Mouse (Mus musculus) intestine, postnatal 0 days (tissue): Measurements from ENCODE around the gene Aurkb. TPM values are rescaled to one million over a fixed set of nuclear protein-coding genes. Genes with fewer than 3 reads are reported as not detected.
A peak's percentile ranks its signal among the peaks of the same experiment; 100 is the strongest.

ENCODE experiments used
- ATAC-seq: fragments of 200-750 bp; cut with Nextera tagmentation; 2 replicates; pipeline ENCODE4 v1.8.0; 2017; ENCODE audit warnings: mild to moderate bottlenecking, moderate TSS enrichment, moderate library complexity
- H3K27ac ChIP-seq: fragments of 300-500 bp; sonication (generic); 2 replicates; pipeline ENCODE4 v1.5.1; 2014; ENCODE audit warnings: mild to moderate bottlenecking, low read depth, low read length, moderate library complexity
- H3K27me3 ChIP-seq: fragments of 300-500 bp; sonication (generic); replicated peaks from 2 replicates; pipeline ENCODE4 v1.6.1; 2014; ENCODE audit warnings: low read length, mixed read lengths; ENCODE audit not compliant: control insufficient read depth, insufficient read depth
- H3K36me3 ChIP-seq: fragments of 300-500 bp; sonication (generic); 2 replicates; pipeline ENCODE4 v1.6.1; 2014; ENCODE audit warnings: mild to moderate bottlenecking, moderate library complexity; ENCODE audit not compliant: control insufficient read depth, insufficient read depth
- H3K4me1 ChIP-seq: fragments of 300-500 bp; sonication (generic); replicated peaks from 2 replicates; pipeline ENCODE4 v1.6.1; 2014; ENCODE audit warnings: antibody characterized with exemption, low read length, mixed read lengths; ENCODE audit not compliant: control insufficient read depth, insufficient read depth
- H3K4me2 ChIP-seq: fragments of 300-500 bp; sonication (generic); replicated peaks from 2 replicates; pipeline ENCODE4 v1.6.1; 2014; ENCODE audit warnings: low read depth, mild to moderate bottlenecking, moderate library complexity
- H3K4me3 ChIP-seq: fragments of 300-500 bp; sonication (generic); 2 replicates; pipeline ENCODE4 v1.5.1; 2014; ENCODE audit warnings: low read depth, low read length
- H3K9ac ChIP-seq: fragments of 300-500 bp; sonication (generic); 2 replicates; pipeline ENCODE4 v1.6.1; 2014; ENCODE audit warnings: mild to moderate bottlenecking, low read depth, low read length
- H3K9me3 ChIP-seq: fragments of 300-500 bp; sonication (generic); 2 replicates; pipeline ENCODE4 v1.6.1; 2016; ENCODE audit warnings: mixed run types; ENCODE audit not compliant: control insufficient read depth
- CTCF ChIP-seq: sonication (generic); IDR thresholded peaks from 2 replicates; pipeline ENCODE4 v1.5.1; 2016; ENCODE audit warnings: low read depth, mild to moderate bottlenecking, control low read depth, antibody characterized with exemption, moderate library complexity
- WGBS: fragments of 180-500 bp; shearing (Covaris S2); extraction: QIAGEN DNeasy Blood & Tissue Kit; methylation state at CpG from one replicate; pipeline ENCODE4 v1.1.7; 2014; 5-methylcytosine and 5-hydroxymethylcytosine counted together
- polyA plus RNA-seq: library from polyadenylated mRNA; unstranded; fragments of >200 nt; fragmentation: Nextera tagmentation; extraction: Ambion mirVana; gene quantifications from 2 replicates; pipeline ENCODE4 v1.2.1, GENCODE M21; 2015

Aurkb gene
- polyA plus RNA-seq, 1 experiment from 2014 or later, result 24.3 TPM

DNA sequence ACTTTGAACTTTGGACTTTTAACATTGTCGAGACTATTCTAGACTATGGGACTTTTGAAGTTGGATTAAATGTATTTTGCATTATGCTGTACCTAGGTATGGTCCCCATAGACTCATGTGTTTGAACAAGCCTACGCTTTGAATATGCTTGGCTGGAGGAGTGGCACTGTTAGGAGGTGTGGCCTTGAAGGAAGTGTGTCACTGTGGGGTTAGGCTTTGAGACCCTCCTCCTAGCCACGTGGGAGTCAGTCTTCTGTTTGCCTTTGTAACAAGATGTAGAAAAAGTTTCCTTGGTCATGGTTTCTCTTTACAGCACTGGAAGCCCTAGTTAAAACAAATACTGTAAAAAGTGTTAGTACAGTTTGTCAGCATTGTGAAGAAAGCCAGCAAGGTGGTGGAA lies 8.4 kb downstream of the Aurkb start:
- WGBS, result 49% methylated on average over 3 of the region's 3 CpGs
- Histone ChIP-seq H3K4me1 (no peaks in the 10 kb centered on the region), H3K4me2 (no peak overlapping the region), H3K9ac (no peak overlapping the region), H3K9me3 (no peaks in the 10 kb centered on the region), H3K4me3 (no peak overlapping the region), H3K27ac (no peak overlapping the region), H3K36me3 (peaks cover 3% of the 10 kb centered on the region; the same call in 1 of the 2 replicates), H3K27me3 (no peaks in the 10 kb centered on the region)
- no peak for ATAC-seq
- no peak for TF ChIP-seq CTCF

DNA sequence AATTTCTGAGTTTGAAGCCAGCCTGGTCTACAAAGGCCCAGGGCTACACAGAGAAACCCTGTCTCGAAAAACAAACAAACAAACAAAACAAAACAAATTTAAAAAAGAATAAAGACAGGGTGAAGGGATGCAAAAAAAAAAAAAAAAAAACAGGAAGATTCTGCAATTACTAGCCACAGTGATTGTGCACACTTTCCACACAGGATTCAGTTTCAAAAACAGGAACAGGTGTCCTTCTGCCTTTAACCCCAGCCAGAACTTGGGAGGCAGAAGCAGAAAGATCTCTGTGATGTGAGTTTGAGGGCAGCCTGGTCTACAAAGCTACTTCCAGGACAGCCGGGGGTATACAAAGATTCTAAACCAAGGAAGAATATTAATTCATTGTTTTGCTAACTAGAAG lies 12.8 kb downstream of the Aurkb start:
- Histone ChIP-seq H3K9me3 (no peaks in the 10 kb centered on the region), H3K4me1 (0 out of 2 replicates have a peak, but pooled peaks cover 7% of the 10 kb centered on the region), H3K27me3 (no peaks in the 10 kb centered on the region), H3K4me2 (peak overlapping the region; percentile 95), H3K4me3 (peak overlapping the region; percentile 80), H3K27ac (peak overlapping the region; percentile 86), H3K36me3 (no peaks in the 10 kb centered on the region), H3K9ac (peak overlapping the region; percentile 83)
- ATAC-seq, result no peak
- WGBS, result 61% methylated on average over 2 of the region's 2 CpGs
- no peak for TF ChIP-seq CTCF

DNA sequence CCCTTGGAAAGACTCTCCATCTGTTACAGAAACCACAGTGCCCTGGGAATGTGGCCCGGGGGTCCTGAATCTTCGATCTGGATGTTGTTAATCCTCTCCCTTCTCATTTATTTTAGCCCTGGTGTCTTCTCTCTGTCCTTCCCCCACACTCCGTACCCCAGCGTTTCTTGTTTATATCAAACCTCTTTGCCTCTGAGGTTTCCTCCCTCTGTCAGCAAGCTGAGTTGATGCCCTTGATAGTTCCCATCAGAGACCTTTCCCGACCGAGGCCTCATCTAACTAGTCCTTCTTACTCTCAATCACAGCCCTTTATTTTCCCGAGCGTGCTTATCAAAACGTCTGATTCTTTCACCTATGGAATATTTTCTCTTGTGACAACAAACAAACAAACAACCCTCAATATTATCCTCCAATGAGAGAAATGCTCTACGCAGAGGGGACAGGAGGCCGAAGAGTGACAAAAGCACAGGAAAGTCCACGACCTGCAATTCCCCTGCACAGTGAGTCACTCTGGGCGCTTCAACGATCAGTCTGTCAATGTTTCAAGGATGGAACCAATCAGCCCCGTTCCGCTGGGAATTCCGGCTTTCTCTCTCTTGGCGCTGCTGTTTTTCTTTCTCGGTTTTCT lies 13.4 kb downstream of the Aurkb start:
- H3K9ac ChIP-seq, result peak overlapping the region; percentile 83
- TF ChIP-seq CTCF, result no peak
- peak overlapping the region; percentile 86 for H3K27ac ChIP-seq
- 0 out of 2 replicates have a peak, but pooled peaks cover 7% of the 10 kb centered on the region for H3K4me1 ChIP-seq
- H3K36me3 ChIP-seq, result no peaks in the 10 kb centered on the region
- ATAC-seq, result peak; percentile 48
- WGBS, result under 1% methylated on average over 19 of the region's 19 CpGs
- peak overlapping the region; percentile 95 for H3K4me2 ChIP-seq
- peak overlapping the region; percentile 80 for H3K4me3 ChIP-seq
- no peaks in the 10 kb centered on the region for H3K9me3 ChIP-seq
- H3K27me3 ChIP-seq, result no peaks in the 10 kb centered on the region

DNA sequence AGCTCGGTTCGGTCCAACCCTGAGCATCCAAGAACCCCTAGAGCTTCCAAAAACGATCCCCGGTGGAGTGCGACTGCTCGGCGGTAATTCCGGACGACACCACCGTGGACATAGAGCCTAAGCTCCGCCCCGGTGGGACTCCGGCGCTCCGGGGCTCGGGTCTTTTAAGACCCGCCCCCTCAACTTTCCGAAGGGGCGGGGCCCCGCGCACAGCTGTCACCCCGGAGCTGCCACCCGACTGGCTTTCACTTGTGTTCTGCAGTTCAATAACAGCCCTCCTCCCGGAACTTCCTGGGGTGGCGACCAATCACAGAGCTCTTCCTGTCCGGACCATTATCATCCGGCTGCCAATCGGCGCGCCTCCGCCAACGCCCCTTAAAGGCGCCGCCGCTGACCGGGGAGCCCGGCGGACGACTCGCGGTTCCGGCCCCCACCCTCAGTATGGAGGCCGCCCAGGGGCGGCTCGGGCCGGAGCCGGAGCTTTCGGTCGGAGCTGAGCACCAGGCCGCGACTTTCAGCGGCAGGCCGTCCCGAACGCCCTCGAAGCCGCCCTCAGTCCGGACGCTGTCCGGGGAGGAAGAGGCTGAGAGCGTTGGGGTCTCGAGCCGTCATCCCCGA lies 14.0 kb downstream of the Aurkb start, which contains the start of gene Borcs6:
TSS of gene Borcs6 (plus strand) at position 361 of the 618 bp plus-strand sequence.
- Histone ChIP-seq H3K4me2 (peak within 1 kb of the TSS; percentile 95), H3K9me3 (no peaks in the 10 kb centered on the region), H3K27ac (peak within 1 kb of the TSS; percentile 86), H3K4me3 (peak within 1 kb of the TSS; percentile 80), H3K4me1 (0 out of 2 replicates have a peak, but pooled peaks cover 7% of the 10 kb centered on the region), H3K9ac (peak within 1 kb of the TSS; percentile 83), H3K27me3 (no peaks in the 10 kb centered on the region), H3K36me3 (no peaks in the 10 kb centered on the region)
- ATAC-seq, result peak; percentile 92
- under 1% methylated on average over 64 of the region's 64 CpGs for WGBS
- TF ChIP-seq CTCF, result no peak

DNA sequence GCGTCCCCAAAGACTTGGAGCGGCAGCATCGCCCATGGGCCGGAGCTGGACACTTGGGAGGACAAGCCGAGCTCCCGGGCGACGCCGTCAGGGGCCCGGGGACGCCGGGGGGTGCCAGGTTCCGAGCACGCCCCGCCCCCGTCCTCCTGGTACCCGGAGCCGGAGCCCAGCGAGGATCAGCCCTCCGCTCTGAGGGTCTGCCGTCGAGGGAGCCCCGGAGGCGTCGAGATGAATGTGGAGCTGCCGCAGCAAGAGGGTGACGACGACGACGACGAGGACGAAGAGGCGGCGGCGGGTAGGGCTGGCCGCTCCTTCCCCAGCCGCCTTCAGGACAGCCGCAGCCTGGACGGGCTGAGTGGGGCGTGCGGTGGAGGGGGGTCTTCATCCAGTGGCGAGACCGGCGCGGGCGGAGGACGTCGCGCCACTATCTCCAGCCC lies 14.5 kb downstream of the Aurkb start:
- peak; percentile 2; the same call in 1 of the 2 replicates for ATAC-seq
- H3K9me3 ChIP-seq, result no peaks in the 10 kb centered on the region
- 0 out of 2 replicates have a peak, but pooled peaks cover 7% of the 10 kb centered on the region for H3K4me1 ChIP-seq
- H3K27ac ChIP-seq, result peak overlapping the region; percentile 86
- H3K27me3 ChIP-seq, result no peaks in the 10 kb centered on the region
- peak overlapping the region; percentile 80 for H3K4me3 ChIP-seq
- no peaks in the 10 kb centered on the region for H3K36me3 ChIP-seq
- no peak for TF ChIP-seq CTCF
- H3K9ac ChIP-seq, result peak overlapping the region; percentile 83
- under 1% methylated on average over 49 of the region's 49 CpGs for WGBS
- peak overlapping the region; percentile 95 for H3K4me2 ChIP-seq

DNA sequence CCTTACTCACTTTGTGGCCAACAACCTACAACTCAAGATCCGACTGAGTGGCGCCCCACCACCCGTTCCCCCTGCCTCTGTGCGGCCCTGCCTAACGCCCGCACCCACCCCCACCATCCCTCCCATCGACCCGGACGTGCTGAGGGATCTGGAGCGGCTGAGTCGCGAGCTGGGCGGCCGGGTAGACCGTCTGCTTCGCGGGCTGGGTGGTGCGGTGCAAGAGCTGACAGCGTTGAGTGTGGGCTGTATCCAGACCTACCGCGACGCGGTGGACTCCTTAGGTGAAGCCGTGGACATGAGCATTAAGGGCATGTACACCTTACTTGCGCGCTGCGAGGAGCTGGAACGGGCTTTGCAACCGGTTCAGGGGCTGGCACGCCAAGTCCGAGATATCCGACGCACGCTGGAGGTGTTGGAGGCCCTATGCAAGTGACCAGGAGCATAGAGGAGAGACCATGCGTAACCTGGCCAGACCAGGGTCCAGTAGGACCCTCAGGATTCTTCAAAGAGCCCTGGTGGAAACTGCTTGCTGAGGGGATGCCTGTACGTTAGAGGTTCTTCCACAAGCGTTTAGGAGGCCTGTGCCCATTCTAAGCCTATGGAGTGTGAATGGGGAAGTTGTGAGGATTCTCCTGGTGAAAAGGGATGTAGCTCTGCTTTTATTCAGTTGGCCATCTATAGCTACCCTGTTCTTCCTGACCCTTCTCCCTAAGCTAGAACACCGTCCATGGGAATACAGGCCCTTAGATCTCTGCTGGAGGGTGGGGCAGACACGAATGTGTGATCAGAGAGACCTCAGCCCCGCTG lies 15.2 kb downstream of the Aurkb start:
- no peaks in the 10 kb centered on the region for H3K9me3 ChIP-seq
- no peaks in the 10 kb centered on the region for H3K27me3 ChIP-seq
- no peak for TF ChIP-seq CTCF
- 0 out of 2 replicates have a peak, but pooled peaks cover 7% of the 10 kb centered on the region for H3K4me1 ChIP-seq
- 2% methylated on average over 40 of the region's 40 CpGs for WGBS
- H3K4me3 ChIP-seq, result peak overlapping the region; percentile 80
- H3K9ac ChIP-seq, result peak overlapping the region; percentile 83
- H3K4me2 ChIP-seq, result peak overlapping the region; percentile 95
- ATAC-seq, result no peak
- H3K27ac ChIP-seq, result peak overlapping the region; percentile 86
- H3K36me3 ChIP-seq, result no peaks in the 10 kb centered on the region
